Mouse (Mus musculus) cerebellum, adult 8-10 months (tissue): ENCODE measurements at regions not wholly inside any gene's neighbourhood (a gene's known extent, or its start where the extent isn't known, plus 50 kb on each side); places are given as distances from the start of the nearest gene placed in this dataset.
A peak's percentile ranks its signal among the peaks of the same experiment; 100 is the strongest.

Source experiments
- DNase-seq: peaks from one replicate; pipeline ENCODE4 v3.0.0; 2022

DNA sequence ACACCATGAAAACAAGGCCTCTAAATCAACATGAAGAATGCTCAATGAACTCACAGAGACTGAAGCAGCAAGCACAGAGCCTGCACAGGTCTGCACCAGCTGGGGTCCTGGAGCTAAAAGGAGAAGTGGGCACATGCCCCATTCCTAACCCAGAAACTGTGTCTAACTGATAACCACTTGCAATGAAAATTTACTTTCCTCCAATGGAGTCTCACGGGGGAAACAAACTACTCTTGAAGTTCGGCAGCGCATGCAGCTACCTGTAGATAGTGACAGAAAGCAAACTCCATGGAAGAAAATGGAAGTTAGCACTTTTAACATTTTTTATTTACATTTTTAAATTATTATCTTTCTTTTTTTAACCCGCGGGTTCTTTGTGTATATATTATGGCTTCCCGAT is 76.8 kb upstream of the Akap6 start:
- DNase-seq: no peak

- no peak for DNase-seq
Observed at GRCm38 (mm10) chr12:52623416-52624108, 75.6 kb upstream of the Akap6 start.

- no peak for DNase-seq
Observed at GRCm38 (mm10) chr12:52624871-52625270, 74.3 kb upstream of the Akap6 start.

DNA sequence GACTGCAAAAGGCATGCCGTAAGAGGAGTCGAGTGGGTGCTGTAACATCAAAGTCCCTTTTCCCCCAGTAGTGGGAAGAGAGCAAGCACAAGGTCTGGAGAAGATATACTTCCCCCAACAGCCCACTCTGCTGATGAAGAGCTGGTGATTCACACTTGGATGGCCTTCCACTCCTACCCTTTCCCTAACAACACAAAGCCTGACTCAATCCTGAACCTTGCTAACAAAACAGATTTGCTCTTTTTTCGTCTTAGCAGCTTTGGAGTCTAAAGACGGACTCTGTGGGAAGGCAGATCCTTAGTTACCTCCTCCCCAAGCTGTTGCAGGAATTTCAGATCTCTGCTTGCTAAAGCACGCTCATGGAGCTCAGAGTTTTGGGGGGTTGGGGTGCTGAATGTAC is 70.4 kb upstream of the Akap6 start:
- no peak for DNase-seq

- no peak for DNase-seq
Observed at GRCm38 (mm10) chr12:52635121-52635878, 63.9 kb upstream of the Akap6 start.

DNA sequence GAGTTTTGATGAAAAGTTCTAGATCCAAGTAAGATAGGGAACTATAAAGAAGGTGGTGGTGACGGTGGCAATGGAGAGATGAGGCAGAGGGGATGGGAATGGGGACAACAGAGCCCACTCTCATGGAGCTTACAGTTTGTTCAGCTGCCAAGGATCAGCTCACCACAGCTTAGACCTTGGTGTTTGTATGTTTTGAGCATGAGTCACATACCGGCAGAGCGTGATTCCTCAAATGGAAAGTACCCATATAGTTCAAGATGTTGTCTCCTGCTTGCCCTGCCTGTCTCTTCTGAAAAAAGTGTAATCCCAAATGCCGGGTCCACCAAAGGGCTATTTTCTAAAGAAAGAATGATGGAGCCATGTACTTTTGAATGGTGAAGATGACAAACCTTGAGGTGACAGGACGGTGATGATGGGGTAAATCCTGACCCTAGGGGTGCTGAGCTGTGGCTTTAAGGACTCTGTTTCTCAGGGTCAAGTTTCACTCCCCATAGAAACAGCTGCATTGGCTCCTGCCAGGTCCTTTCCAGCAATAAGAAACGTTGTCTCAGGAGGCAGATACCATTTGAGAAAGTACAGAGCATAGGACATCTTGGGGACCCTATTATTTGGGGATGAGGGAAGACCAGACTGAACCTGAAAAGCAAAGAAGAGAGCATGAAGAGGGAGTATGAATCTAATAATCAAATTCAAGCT is 62.8 kb upstream of the Akap6 start:
- no peak for DNase-seq

DNA sequence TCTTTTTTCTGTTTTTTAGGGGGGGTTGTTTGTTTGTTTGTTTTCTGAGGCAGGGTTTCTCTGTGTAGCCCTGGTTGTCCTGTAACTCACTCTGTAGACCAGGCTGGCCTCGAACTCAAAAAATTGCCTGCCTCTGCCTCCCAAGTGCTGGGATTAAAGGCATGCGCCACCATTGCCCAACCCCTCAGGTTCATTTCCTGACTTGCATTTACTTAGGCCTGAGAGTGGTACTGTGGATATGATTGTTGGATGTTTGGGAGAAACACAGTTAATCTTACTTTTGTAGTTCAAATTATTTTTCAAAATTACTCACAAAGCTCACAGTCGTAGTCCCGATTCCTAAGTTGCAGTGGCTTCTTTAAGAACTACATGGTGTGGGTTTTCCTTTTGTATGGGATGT is 62.3 kb upstream of the Akap6 start:
- DNase-seq: no peak

- peak; percentile 35 for DNase-seq
Observed at GRCm38 (mm10) chr12:52637506-52638249, 61.5 kb upstream of the Akap6 start.

DNA sequence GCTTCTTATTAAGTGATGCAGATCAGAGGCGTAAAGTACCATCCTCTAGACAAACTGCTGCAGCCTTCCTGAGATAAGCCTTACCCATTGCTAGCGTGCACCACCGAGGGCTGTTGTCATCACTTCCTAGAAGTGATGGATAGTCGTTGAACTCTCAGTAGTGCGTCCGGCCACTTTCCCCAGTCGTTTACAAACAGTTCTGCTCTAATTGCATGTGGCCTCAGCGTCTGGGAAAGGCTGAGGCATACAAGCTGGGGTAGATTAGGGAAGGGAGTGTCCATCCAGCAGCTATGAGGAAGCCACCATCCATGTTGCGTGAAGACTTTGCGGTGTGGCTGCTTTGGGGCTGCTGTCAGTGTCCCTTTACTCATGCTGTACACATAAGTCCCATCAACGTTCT is 60.7 kb upstream of the Akap6 start:
- no peak for DNase-seq

DNA sequence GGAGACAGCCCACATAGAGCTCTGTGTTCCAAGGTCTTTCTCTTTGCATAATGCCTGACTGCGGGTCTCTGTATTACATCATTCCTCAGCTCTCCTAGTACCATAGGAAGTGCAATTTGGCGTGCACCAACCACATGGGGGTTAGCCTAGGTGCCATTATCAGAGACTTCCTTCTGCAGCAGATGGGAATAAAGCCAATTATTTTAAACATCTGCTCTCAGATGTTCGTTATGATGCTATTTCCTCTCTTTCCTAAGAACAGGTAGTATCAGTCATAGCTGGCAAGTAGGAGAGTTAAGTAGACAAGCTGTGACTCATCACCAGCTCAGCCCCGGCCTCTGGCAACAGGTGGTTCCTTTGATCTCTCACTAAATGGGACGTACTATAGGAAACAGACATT is 55.1 kb upstream of the Akap6 start:
- no peak for DNase-seq
